Mouse (Mus musculus): ENCODE measurements around the gene Glipr2. TPM values are rescaled to one million over a fixed set of nuclear protein-coding genes. Genes with fewer than 3 reads are reported as not detected.

The Glipr2 gene
- total RNA-seq, 2 experiments from 2014 or later: 2.3 TPM

- intact Hi-C loops (cut with DNase I): loop anchor here (2.0 to 5.0 kb wide), 3 partner anchors 25 to 76 kb away; no protein-coding TSS in a partner anchor
- no peak for DNase-seq (ENCODE audit: extremely low spot score in 1 of 2, low spot score in 2 of 2)
Measured at GRCm38 (mm10) chr4:43983756-43984155, 26.6 kb downstream of the Glipr2 start.

GRCm38 (mm10) chr4:43984326-43984725 is 27.1 kb downstream of the Glipr2 start:
- intact Hi-C loops (cut with DNase I): loop anchor here (5.0 kb wide), 2 partner anchors 57 to 77 kb away; no protein-coding TSS in a partner anchor
- no peak for DNase-seq (ENCODE audit: extremely low spot score in 1 of 2, low spot score in 2 of 2)

- no peak for DNase-seq (ENCODE audit: extremely low spot score in 1 of 2, low spot score in 2 of 2)
- intact Hi-C loops (cut with DNase I): no loop called here
Measured at GRCm38 (mm10) chr4:43988976-43989375, 31.8 kb downstream of the Glipr2 start.

GRCm38 (mm10) chr4:43993072-43993471 is 35.9 kb downstream of the Glipr2 start:
- intact Hi-C loops (cut with DNase I): no loop called here
- no peak for DNase-seq (ENCODE audit: extremely low spot score in 1 of 2, low spot score in 2 of 2)

- intact Hi-C loops (cut with DNase I): no loop called here
- no peak for DNase-seq (ENCODE audit: extremely low spot score in 1 of 2, low spot score in 2 of 2)
Measured at GRCm38 (mm10) chr4:43994342-43994741, 37.1 kb downstream of the Glipr2 start.

- intact Hi-C loops (cut with DNase I): no loop called here
- DNase-seq (ENCODE audit: extremely low spot score in 1 of 2, low spot score in 2 of 2): no peak
Measured at GRCm38 (mm10) chr4:44003622-44004021, 46.4 kb downstream of the Glipr2 start.

GRCm38 (mm10) chr4:44004126-44004525 is 46.9 kb downstream of the Glipr2 start, which contains the start of gene Clta:
Clta (plus strand) TSS chr4:44004452.
- no peak for DNase-seq (ENCODE audit: extremely low spot score in 1 of 2, low spot score in 2 of 2)
- intact Hi-C loops (cut with DNase I): no loop called here

- DNase-seq (ENCODE audit: extremely low spot score in 1 of 2, low spot score in 2 of 2): no peak
- intact Hi-C loops (cut with DNase I): no loop called here
Measured at GRCm38 (mm10) chr4:44004623-44005409, 47.6 kb downstream of the Glipr2 start.

- DNase-seq (ENCODE audit: extremely low spot score in 1 of 2, low spot score in 2 of 2): no peak
- intact Hi-C loops (cut with DNase I): no loop called here
Measured at GRCm38 (mm10) chr4:44010176-44010575, 53.0 kb downstream of the Glipr2 start.

- intact Hi-C loops (cut with DNase I): no loop called here
- DNase-seq (ENCODE audit: extremely low spot score in 1 of 2, low spot score in 2 of 2): no peak
Measured at GRCm38 (mm10) chr4:44010893-44011292, 53.7 kb downstream of the Glipr2 start.

GRCm38 (mm10) chr4:44011799-44012198 is 54.6 kb downstream of the Glipr2 start:
- intact Hi-C loops (cut with DNase I): no loop called here
- DNase-seq (ENCODE audit: extremely low spot score in 1 of 2, low spot score in 2 of 2): no peak

GRCm38 (mm10) chr4:44012376-44013367 is 55.5 kb downstream of the Glipr2 start:
- DNase-seq (ENCODE audit: extremely low spot score in 1 of 2, low spot score in 2 of 2): peak; percentile 95 to 96
- intact Hi-C loops (cut with DNase I): no loop called here

- intact Hi-C loops (cut with DNase I): no loop called here
- no peak for DNase-seq (ENCODE audit: extremely low spot score in 1 of 2, low spot score in 2 of 2)
Measured at GRCm38 (mm10) chr4:44013391-44014070, 56.3 kb downstream of the Glipr2 start.

- DNase-seq (ENCODE audit: extremely low spot score in 1 of 2, low spot score in 2 of 2): no peak
- intact Hi-C loops (cut with DNase I): no loop called here
Measured at GRCm38 (mm10) chr4:44016071-44016470, 58.9 kb downstream of the Glipr2 start.

GRCm38 (mm10) chr4:44016791-44017190 is 59.6 kb downstream of the Glipr2 start:
- DNase-seq (ENCODE audit: extremely low spot score in 1 of 2, low spot score in 2 of 2): no peak
- intact Hi-C loops (cut with DNase I): no loop called here

- DNase-seq (ENCODE audit: extremely low spot score in 1 of 2, low spot score in 2 of 2): no peak
- intact Hi-C loops (cut with DNase I): no loop called here
Measured at GRCm38 (mm10) chr4:44022323-44022722, 65.1 kb downstream of the Glipr2 start.

GRCm38 (mm10) chr4:44022766-44023165 is 65.6 kb downstream of the Glipr2 start:
- DNase-seq (ENCODE audit: extremely low spot score in 1 of 2, low spot score in 2 of 2): no peak
- intact Hi-C loops (cut with DNase I): no loop called here

GRCm38 (mm10) chr4:44023681-44024080 is 66.5 kb downstream of the Glipr2 start:
- no peak for DNase-seq (ENCODE audit: extremely low spot score in 1 of 2, low spot score in 2 of 2)
- intact Hi-C loops (cut with DNase I): no loop called here

- no peak for DNase-seq (ENCODE audit: extremely low spot score in 1 of 2, low spot score in 2 of 2)
- intact Hi-C loops (cut with DNase I): no loop called here
Measured at GRCm38 (mm10) chr4:44024241-44024640, 67.0 kb downstream of the Glipr2 start.

All from left cerebral cortex, postnatal 10 days (tissue).